Mouse (Mus musculus) MEL (cell line): ENCODE results near the gene Nme4. TPM values are rescaled to one million over a fixed set of nuclear protein-coding genes. Genes with fewer than 3 reads are reported as not detected.

Experiments
- DNase-seq: peaks from one replicate; pipeline ENCODE4 v3.0.0; 2011; ENCODE audit warnings: low read depth, low spot score
- H3K27ac ChIP-seq: 2 replicates; pipeline ENCODE4 v1.5.1; 2012; ENCODE audit warnings: low read depth, mild to moderate bottlenecking, control low read depth, low read length, moderate library complexity; ENCODE audit not compliant: control insufficient read depth
- H3K27me3 ChIP-seq, 2 experiments: fragments of 150-350 bp in 1 of 2; sonication (generic) in 1 of 2; 2 replicates each; pipeline ENCODE4 v1.6.1; 2012; ENCODE audit warnings: low read length in 2 of 2, mild to moderate bottlenecking in 2 of 2, improper control_type of control experiment in 1 of 2, moderate library complexity in 1 of 2; ENCODE audit not compliant: insufficient read depth in 2 of 2, control insufficient read depth in 1 of 2
- H3K36me3 ChIP-seq, 2 experiments: 2 replicates each; pipeline ENCODE4 v1.6.1; 2012 to 2014; ENCODE audit warnings: low read length in 2 of 2, improper control_type of control experiment in 1 of 2, inconsistent platforms in 1 of 2, mild to moderate bottlenecking in 1 of 2; ENCODE audit not compliant: insufficient read depth in 2 of 2, control insufficient read depth in 1 of 2
- H3K4me1 ChIP-seq, 2 experiments: fragments of 150-350 bp in 1 of 2; sonication (generic) in 1 of 2; 2 replicates each; pipeline ENCODE4 v1.6.1; 2012; ENCODE audit warnings: low read length in 2 of 2, improper control_type of control experiment in 1 of 2, mild to moderate bottlenecking in 1 of 2; ENCODE audit not compliant: insufficient read depth in 2 of 2, control insufficient read depth in 1 of 2
- H3K4me3 ChIP-seq, 2 experiments: fragments of 150-350 bp in 1 of 2; sonication (generic) in 1 of 2; 2 replicates each; pipeline ENCODE4 v1.5.1; 2012; ENCODE audit warnings: low read depth in 2 of 2, low read length in 2 of 2, mild to moderate bottlenecking in 2 of 2, moderate library complexity in 2 of 2, control low read depth in 1 of 2, improper control_type of control experiment in 1 of 2; ENCODE audit not compliant: control insufficient read depth in 1 of 2, insufficient read depth in 1 of 2
- H3K79me2 ChIP-seq: 2 replicates; pipeline ENCODE4 v1.6.1; 2012; ENCODE audit warnings: mild to moderate bottlenecking, low read length, moderate library complexity; ENCODE audit not compliant: control insufficient read depth, poor library complexity, insufficient read depth
- H3K9ac ChIP-seq: 2 replicates; pipeline ENCODE4 v1.6.1; 2012; ENCODE audit warnings: low read depth, mild to moderate bottlenecking, control low read depth, low read length, moderate library complexity; ENCODE audit not compliant: control insufficient read depth, poor library complexity, severe bottlenecking
- H3K9me3 ChIP-seq: fragments of 150-350 bp; sonication (generic); replicated peaks from 2 replicates; pipeline ENCODE4 v1.6.1; 2012; ENCODE audit warnings: mild to moderate bottlenecking, low read length, improper control_type of control experiment, moderate library complexity; ENCODE audit not compliant: insufficient read depth
- BHLHE40 ChIP-seq: IDR thresholded peaks from 2 replicates; pipeline ENCODE4 v1.6.1; 2012; ENCODE audit warnings: low read depth, mild to moderate bottlenecking, inconsistent platforms, low read length, improper control_type of control experiment, borderline replicate concordance
- CTCF ChIP-seq, 3 experiments: IDR thresholded peaks in 2 of 3; conservative IDR thresholded peaks in 1 of 3; 2 replicates each; pipeline ENCODE4 v1.5.1; 2011 to 2012; ENCODE audit warnings: low read length in 3 of 3, low read depth in 2 of 3, mild to moderate bottlenecking in 2 of 3, improper control_type of control experiment in 1 of 3, inconsistent platforms in 1 of 3, mixed read lengths in 1 of 3, moderate library complexity in 1 of 3; ENCODE audit not compliant: control insufficient read depth in 1 of 3, insufficient read depth in 1 of 3, poor library complexity in 1 of 3, severe bottlenecking in 1 of 3
- ELF1 ChIP-seq: IDR thresholded peaks from 2 replicates; pipeline ENCODE4 v1.6.1; 2014; ENCODE audit warnings: low read depth, mild to moderate bottlenecking, inconsistent platforms, low read length, improper control_type of control experiment, moderate library complexity
- EP300 ChIP-seq, 2 experiments: IDR thresholded peaks; 2 replicates each; pipeline ENCODE4 v1.6.1; 2011; ENCODE audit warnings: improper control_type of control experiment in 2 of 2, low read length in 2 of 2, low read depth in 1 of 2, mild to moderate bottlenecking in 1 of 2
- ETS1 ChIP-seq: IDR thresholded peaks from 2 replicates; pipeline ENCODE4 v1.6.1; 2012; ENCODE audit warnings: low read depth, mild to moderate bottlenecking, inconsistent platforms, low read length, improper control_type of control experiment, moderate library complexity
- HCFC1 ChIP-seq: IDR thresholded peaks from 2 replicates; pipeline ENCODE4 v1.6.1; 2012; ENCODE audit warnings: low read depth, mild to moderate bottlenecking, inconsistent platforms, low read length, improper control_type of control experiment, moderate library complexity
- JUND ChIP-seq: IDR thresholded peaks from 2 replicates; pipeline ENCODE4 v1.6.1; 2011; ENCODE audit warnings: low read depth, mild to moderate bottlenecking, improper control_type of control experiment, low read length
- KAT2A ChIP-seq: conservative IDR thresholded peaks from 2 replicates; pipeline ENCODE4 v1.6.1; 2012; ENCODE audit warnings: low read depth, low read length, improper control_type of control experiment, inconsistent platforms
- MAFK ChIP-seq: IDR thresholded peaks from 2 replicates; pipeline ENCODE4 v1.6.1; 2011; ENCODE audit warnings: low read depth, mild to moderate bottlenecking, low read length, improper control_type of control experiment, borderline replicate concordance
- MAX ChIP-seq: IDR thresholded peaks from 2 replicates; pipeline ENCODE4 v1.6.1; 2011; ENCODE audit warnings: low read length, improper control_type of control experiment
- MAZ ChIP-seq: IDR thresholded peaks from 2 replicates; pipeline ENCODE4 v1.6.1; 2012; ENCODE audit warnings: low read depth, mild to moderate bottlenecking, inconsistent platforms, low read length, improper control_type of control experiment
- MYB ChIP-seq: IDR thresholded peaks from 2 replicates; pipeline ENCODE4 v1.6.1; 2011; ENCODE audit warnings: mild to moderate bottlenecking, low read depth, low read length, improper control_type of control experiment
- MYC ChIP-seq: IDR thresholded peaks from 2 replicates; pipeline ENCODE4 v1.6.1; 2011; ENCODE audit warnings: low read depth, mild to moderate bottlenecking, low read length, improper control_type of control experiment, moderate library complexity
- NELFE ChIP-seq: IDR thresholded peaks from 2 replicates; pipeline ENCODE4 v1.6.1; 2011; ENCODE audit warnings: low read depth, low read length, improper control_type of control experiment
- POLR2A ChIP-seq, 2 experiments: IDR thresholded peaks; 2 replicates each; pipeline ENCODE4 v1.6.1; 2011 to 2012; ENCODE audit warnings: low read length in 2 of 2, mild to moderate bottlenecking in 2 of 2, control low read depth in 1 of 2, improper control_type of control experiment in 1 of 2, low read depth in 1 of 2, moderate library complexity in 1 of 2; ENCODE audit not compliant: control insufficient read depth in 1 of 2, insufficient read depth in 1 of 2, poor library complexity in 1 of 2
- POLR2AphosphoS2 ChIP-seq: IDR thresholded peaks from 2 replicates; pipeline ENCODE4 v1.6.1; 2011; ENCODE audit warnings: low read length, improper control_type of control experiment
- POLR2AphosphoS5 ChIP-seq: IDR thresholded peaks from 2 replicates; pipeline ENCODE4 v1.6.1; 2012; ENCODE audit warnings: low read depth, borderline replicate concordance, mild to moderate bottlenecking, inconsistent platforms, low read length, moderate library complexity, mixed read lengths
- RAD21 ChIP-seq: IDR thresholded peaks from 2 replicates; pipeline ENCODE4 v1.6.1; 2011; ENCODE audit warnings: mild to moderate bottlenecking, low read depth, low read length, improper control_type of control experiment
- TAL1 ChIP-seq: IDR thresholded peaks from 2 replicates; pipeline ENCODE4 v1.6.1; 2012; ENCODE audit warnings: mild to moderate bottlenecking, inconsistent platforms, low read length, moderate library complexity, mixed read lengths
- TBP ChIP-seq: IDR thresholded peaks from 2 replicates; pipeline ENCODE4 v1.8.0; 2011; ENCODE audit warnings: low read depth, low read length, improper control_type of control experiment
- TCF12 ChIP-seq: IDR thresholded peaks from 2 replicates; pipeline ENCODE4 v1.6.1; 2014; ENCODE audit warnings: low read depth, mild to moderate bottlenecking, inconsistent platforms, low read length, improper control_type of control experiment, moderate library complexity
- USF1 ChIP-seq: IDR thresholded peaks from 2 replicates; pipeline ENCODE4 v1.6.1; 2014; ENCODE audit warnings: low read depth, mild to moderate bottlenecking, inconsistent platforms, low read length, improper control_type of control experiment, moderate library complexity
- USF2 ChIP-seq, 2 experiments: IDR thresholded peaks; 2 replicates each; pipeline ENCODE4 v1.6.1; 2011 to 2012; ENCODE audit warnings: improper control_type of control experiment in 2 of 2, low read length in 2 of 2, borderline replicate concordance in 1 of 2, inconsistent platforms in 1 of 2, low read depth in 1 of 2, mild to moderate bottlenecking in 1 of 2; ENCODE audit not compliant: insufficient read depth in 1 of 2
- ZC3H11A ChIP-seq: IDR thresholded peaks from 2 replicates; pipeline ENCODE4 v1.6.1; 2012; ENCODE audit warnings: low read depth, mild to moderate bottlenecking, inconsistent platforms, low read length, improper control_type of control experiment
- ZMIZ1 ChIP-seq: IDR thresholded peaks from 2 replicates; pipeline ENCODE4 v1.6.1; 2012; ENCODE audit warnings: low read depth, mild to moderate bottlenecking, inconsistent platforms, low read length, improper control_type of control experiment, moderate library complexity
- polyA plus RNA-seq, 2 experiments: library from polyadenylated mRNA; stranded (reverse) in 1 of 2; unstranded in 1 of 2; fragments of >175 nt in 1 of 2; fragments of >200 nt in 1 of 2; gene quantifications; 2 replicates each; pipeline versions ENCODE4 v1.2.1 to v1.2.4; 2012; ENCODE audit warnings: low replicate concordance in 2 of 2, low read depth in 1 of 2; ENCODE audit not compliant: insufficient read length in 2 of 2, insufficient read depth in 1 of 2, missing spikeins in 1 of 2
- total RNA-seq: library from RNA; depleted of rRNA; stranded (reverse); fragments of 300-350 nt; gene quantifications from 2 replicates; pipeline ENCODE4 v1.2.3, GENCODE M21; 2012

Gene Nme4
- total and polyA plus RNA-seq, 3 experiments = 115 to 430 (median 125) TPM

DNA sequence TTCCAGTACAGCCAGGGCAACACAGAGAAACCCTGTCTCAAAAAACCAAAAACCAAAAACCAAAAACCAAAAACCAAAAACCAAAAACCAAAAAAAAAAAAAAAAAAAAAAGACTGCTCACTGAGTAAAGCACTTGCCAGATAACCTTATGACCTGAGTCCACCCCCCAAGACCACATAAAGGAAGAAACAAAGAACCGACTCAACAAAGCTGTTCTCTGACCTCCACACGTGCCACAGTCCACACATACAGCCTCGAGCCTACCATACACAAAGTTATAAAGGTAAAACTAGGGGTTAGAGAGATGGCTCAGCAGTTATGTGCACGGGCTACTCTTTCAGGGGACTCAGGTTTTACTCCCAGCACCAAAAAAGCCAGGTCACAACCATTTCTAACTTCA is 42.7 kb downstream of the Nme4 start:
- no peaks in the 10 kb centered on the region for H3K9me3 ChIP-seq
- peaks cover 0 to 7% of the 10 kb centered on the region in 2 experiments; a peak in 1 of 4 replicates for H3K36me3 ChIP-seq
- H3K27me3 ChIP-seq = no peaks in the 10 kb centered on the region
- 0 out of 6 replicates have a peak, but pooled peaks of 1 of the 3 experiments have one; percentile 8 for TF ChIP-seq CTCF (IDR thresholded peaks at IDR 0.05 in 2 of 3, conservative IDR thresholded peaks at IDR 0.05 in 1 of 3; ENCODE audit: control insufficient read depth in 1 of 3, insufficient read depth in 1 of 3, low read depth in 2 of 3, low read length in 3 of 3, poor library complexity in 1 of 3, severe bottlenecking in 1 of 3)
- TF ChIP-seq POLR2A (IDR thresholded peaks at IDR 0.05; ENCODE audit: control insufficient read depth in 1 of 2, insufficient read depth in 1 of 2, low read depth in 1 of 2, low read length in 2 of 2, poor library complexity in 1 of 2) = no peak
- TF ChIP-seq ZMIZ1 = no peak
- peaks cover 0 to 4% of the 10 kb centered on the region in 2 experiments; a peak in 1 of 4 replicates for H3K4me1 ChIP-seq
- DNase-seq = no peak
- no peak overlapping the region for H3K4me3 ChIP-seq
- no peak overlapping the region for H3K9ac ChIP-seq
- H3K79me2 ChIP-seq = no peaks in the 10 kb centered on the region
- H3K27ac ChIP-seq = no peak overlapping the region

DNA sequence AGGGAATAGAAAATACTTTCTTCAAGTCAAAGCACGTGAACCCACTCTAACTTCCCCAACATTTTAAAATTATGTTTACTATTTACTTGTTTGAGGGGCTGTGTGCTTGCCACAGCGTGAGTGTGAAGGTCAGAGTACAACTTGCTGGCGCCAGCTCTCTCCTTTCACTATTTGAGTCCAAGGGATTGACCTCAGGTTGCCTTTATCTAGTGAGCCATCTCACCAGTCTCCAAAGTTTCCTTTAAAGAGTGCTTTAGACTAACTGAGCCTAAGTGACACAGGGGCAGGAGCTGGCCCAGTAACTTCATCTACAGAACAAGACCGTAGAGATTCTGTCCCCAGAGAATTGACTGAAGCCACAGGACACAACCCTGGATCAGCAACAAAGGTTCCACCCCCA is 43.3 kb downstream of the Nme4 start:
- Histone ChIP-seq H3K4me1 (peaks cover 0 to 4% of the 10 kb centered on the region in 2 experiments; a peak in 1 of 4 replicates), H3K27me3 (no peaks in the 10 kb centered on the region), H3K9me3 (no peaks in the 10 kb centered on the region), H3K9ac (no peak overlapping the region), H3K4me3 (no peak overlapping the region), H3K79me2 (no peaks in the 10 kb centered on the region), H3K27ac (no peak overlapping the region), H3K36me3 (peaks cover 0 to 7% of the 10 kb centered on the region in 2 experiments; a peak in 1 of 4 replicates)
- DNase-seq = no peak
- TF ChIP-seq RAD21 = no peak
- TF ChIP-seq USF1 = no peak
- TF ChIP-seq ELF1 = no peak
- no peak for TF ChIP-seq NELFE
- TF ChIP-seq MAZ = no peak
- no peak for TF ChIP-seq MAX
- TF ChIP-seq EP300 (IDR thresholded peaks at IDR 0.05; ENCODE audit: low read depth in 1 of 2, low read length in 2 of 2) = no peak
- no peak for TF ChIP-seq MAFK
- TF ChIP-seq KAT2A = no peak
- no peak for TF ChIP-seq HCFC1
- no peak for TF ChIP-seq TCF12
- no peak for TF ChIP-seq ZMIZ1

DNA sequence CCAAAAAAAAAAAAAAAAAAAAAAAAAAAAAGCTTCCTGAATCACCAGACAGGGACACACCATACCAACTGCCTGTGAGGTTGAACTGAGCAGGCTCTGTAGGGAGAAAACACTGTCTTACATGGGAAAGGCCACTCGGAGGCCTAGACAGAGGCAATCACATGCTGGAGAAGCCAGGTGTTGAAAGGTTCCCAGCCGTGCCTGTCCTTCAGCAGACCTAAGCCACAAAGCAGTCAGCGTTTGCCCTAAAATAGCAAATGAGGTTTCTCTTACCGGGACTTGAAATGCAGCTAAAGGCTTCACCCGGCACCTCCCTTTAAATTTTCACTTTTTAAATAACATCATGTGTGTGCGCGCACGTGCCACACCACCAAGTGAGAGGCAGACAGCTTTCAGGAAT is 47.3 kb downstream of the Nme4 start:
- no peak overlapping the region for H3K4me3 ChIP-seq
- no peak for TF ChIP-seq ZC3H11A
- TF ChIP-seq MYB = no peak
- no peak for TF ChIP-seq TAL1
- no peak for TF ChIP-seq RAD21
- no peak for TF ChIP-seq MAZ
- no peak for TF ChIP-seq NELFE
- TF ChIP-seq ETS1 = no peak
- no peak for TF ChIP-seq TBP
- no peak for TF ChIP-seq JUND
- TF ChIP-seq BHLHE40 = no peak
- TF ChIP-seq POLR2AphosphoS2 = no peak
- no peak for TF ChIP-seq POLR2AphosphoS5
- TF ChIP-seq CTCF (IDR thresholded peaks at IDR 0.05 in 2 of 3, conservative IDR thresholded peaks at IDR 0.05 in 1 of 3; ENCODE audit: control insufficient read depth in 1 of 3, insufficient read depth in 1 of 3, low read depth in 2 of 3, low read length in 3 of 3, poor library complexity in 1 of 3, severe bottlenecking in 1 of 3) = no peak
- no peak for TF ChIP-seq USF1
- TF ChIP-seq MYC = no peak
- no peak for TF ChIP-seq USF2 (IDR thresholded peaks at IDR 0.05; ENCODE audit: borderline replicate concordance in 1 of 2, insufficient read depth in 1 of 2, low read depth in 1 of 2, low read length in 2 of 2)
- TF ChIP-seq POLR2A (IDR thresholded peaks at IDR 0.05; ENCODE audit: control insufficient read depth in 1 of 2, insufficient read depth in 1 of 2, low read depth in 1 of 2, low read length in 2 of 2, poor library complexity in 1 of 2) = no peak

More for the DNA sequence above, 47.3 kb downstream of the Nme4 start:
- H3K36me3 ChIP-seq = no peaks in the 10 kb centered on the region
- H3K9me3 ChIP-seq = no peaks in the 10 kb centered on the region
- no peaks in the 10 kb centered on the region for H3K79me2 ChIP-seq
- no peak overlapping the region for H3K27ac ChIP-seq
- no peaks in the 10 kb centered on the region for H3K27me3 ChIP-seq
- DNase-seq = no peak
- H3K9ac ChIP-seq = no peak overlapping the region
- H3K4me1 ChIP-seq = no peaks in the 10 kb centered on the region
